Mouse (Mus musculus) gastrocnemius, postnatal 36 days (tissue): ENCODE measurements around the gene Arpc5l. TPM values are rescaled to one million over a fixed set of nuclear protein-coding genes. Genes with fewer than 3 reads are reported as not detected.

Source experiments
- DNase-seq, 2 experiments: peaks; one replicate each; pipeline ENCODE4 v3.0.0; 2022
- intact Hi-C: fragments of 180-260 bp; cut with DNase I; formaldehyde crosslinking; loops from one replicate; pipeline ENCODE4 v1.15.1; 2025
- total RNA-seq, 2 experiments: library from RNA; stranded (reverse); gene quantifications; 2 replicates each; pipeline ENCODE4 v1.2.3; 2021

Gene Arpc5l
- total RNA-seq, 2 experiments from 2014 or later, result 94.7 to 101 TPM

DNA sequence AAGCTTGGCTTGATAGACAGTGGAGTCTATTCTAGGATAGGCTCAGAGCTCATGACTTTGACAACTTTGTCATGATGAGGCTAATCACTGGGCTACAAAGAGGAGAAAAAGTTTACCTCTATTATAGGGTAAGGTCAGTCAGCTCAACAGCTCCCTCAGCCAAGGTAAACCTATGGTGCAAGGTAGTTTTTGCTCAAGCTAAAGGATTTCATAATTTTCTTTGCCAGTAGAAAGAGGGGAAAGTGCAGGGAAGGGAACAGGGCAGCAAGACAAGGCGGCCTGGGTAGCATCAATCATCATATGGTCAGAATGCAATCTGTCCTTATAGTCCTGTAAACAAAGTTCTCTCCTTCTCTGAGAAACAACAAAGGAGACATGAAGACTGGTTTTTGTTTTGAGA lies 35.1 kb downstream of the Arpc5l start:
- no peak for DNase-seq
- intact Hi-C loops, result no loop called here

- no peak for DNase-seq
- intact Hi-C loops, result no loop called here
These were observed 43.4 kb downstream of the Arpc5l start for GRCm38 (mm10) chr2:39048515-39048914.

- no peak for DNase-seq
- intact Hi-C loops, result loop anchor here (5.0 kb wide), 1 partner anchor 127 kb away; the partner anchor contains the start of gene Scai
These were observed 59.7 kb downstream of the Arpc5l start for GRCm38 (mm10) chr2:39064687-39065399.

Other genes with a start within 250 kb of the Arpc5l start
- 1 to 10 TPM; 3.3 to 5.2 TPM for gene Nr6a1, start 77.7 kb upstream of the Arpc5l start, total RNA-seq
- gene Olfml2a, start 73.4 kb upstream of the Arpc5l start, total RNA-seq, result 1 to 10 TPM; 5.3 to 6.1 TPM
- gene Wdr38, start 7.9 kb upstream of the Arpc5l start, total RNA-seq, result under 1 TPM; 0.17 to 0.31 TPM
- gene Rpl35, start 276 bp downstream of the Arpc5l start, total RNA-seq, result 100 to 1,000 TPM; 216 to 254 TPM
- gene Golga1, start 60.2 kb downstream of the Arpc5l start, total RNA-seq, result 10 to 100 TPM in 1 of 2 experiments, 1 to 10 TPM in 1; 9.0 to 11.0 TPM
- gene Scai, start 185.4 kb downstream of the Arpc5l start, total RNA-seq, result 1 to 10 TPM; 2.7 to 2.8 TPM
- 10 to 100 TPM; 51.8 to 55.5 TPM for gene Ppp6c, start 221.1 kb downstream of the Arpc5l start, total RNA-seq